Comparison of ENCODE assay signal across 17 mouse cellular contexts in the genomic region with DNA sequence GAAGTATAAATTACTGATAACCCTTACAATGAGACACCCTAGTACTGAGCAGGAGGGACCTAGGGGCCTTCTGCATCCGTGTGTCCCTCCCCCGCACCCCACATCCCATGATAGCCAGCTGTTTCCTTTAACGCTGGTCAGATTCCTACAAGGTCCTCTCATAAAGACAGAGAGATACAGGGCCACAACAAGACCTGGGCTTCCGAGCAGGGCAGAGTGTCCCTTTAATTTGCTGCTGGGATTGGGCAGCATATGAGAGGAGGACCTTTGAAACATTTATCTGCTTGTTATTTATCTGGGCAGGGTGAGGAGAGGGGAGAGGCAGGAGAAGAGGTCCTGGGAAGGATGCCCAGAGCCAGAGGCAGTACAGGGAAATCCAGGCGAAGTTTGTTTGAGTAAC. TPM values are rescaled to one million over a fixed set of nuclear protein-coding genes. Genes with fewer than 3 reads are reported as not detected.
A peak's percentile ranks its signal among the peaks of the same experiment; 100 is the strongest.
DNase-seq lines count a peak whose midpoint lies in the region; ATAC-seq lines count a peak whose summit lies in the region.
"Had no signal": no experiment of that assay in that cellular context is flagged by ENCODE, and none has a peak within 500 bp of the region (broad histone marks: within the 10 kb centered on the region; RNA-seq: fewer than 3 reads in every experiment).

No protein-coding gene starts in this region.

- H3K4me2 ChIP-seq in kidney, embryonic 15.5 days = no peak overlapping the region
- no peak overlapping the region for H3K4me2 ChIP-seq in forebrain, embryonic 14.5 days (ENCODE audit: low read length)
- H3K4me2 ChIP-seq: embryonic facial prominence, embryonic 13.5 days; liver, embryonic 15.5 days; midbrain, embryonic 15.5 days had no signal

- no peak for ATAC-seq in kidney, embryonic 15.5 days (replicated peaks; ENCODE audit: low FRiP score)
- ATAC-seq in forebrain, embryonic 14.5 days = no peak
- ATAC-seq: hindbrain, postnatal 0 days; midbrain, embryonic 15.5 days had no signal

- no peaks in the 10 kb centered on the region for H3K27me3 ChIP-seq in kidney, embryonic 15.5 days
- H3K27me3 ChIP-seq in forebrain, embryonic 14.5 days (replicated peaks; ENCODE audit: control insufficient read depth, insufficient read depth, low read length) = no peaks in the 10 kb centered on the region
- H3K27me3 ChIP-seq: embryonic facial prominence, embryonic 13.5 days; liver, embryonic 15.5 days; midbrain, embryonic 15.5 days had no signal

- WGBS in kidney, embryonic 15.5 days = 39% methylated on average over 5 of the region's 5 CpGs
- WGBS in forebrain, embryonic 14.5 days = 83% methylated on average over 5 of the region's 5 CpGs

- H3K27ac ChIP-seq in kidney, embryonic 15.5 days = no peak overlapping the region
- H3K27ac ChIP-seq in forebrain, embryonic 14.5 days (ENCODE audit: low read depth, low read length) = no peak overlapping the region
- H3K27ac ChIP-seq: embryonic facial prominence, embryonic 13.5 days; hindbrain, postnatal 0 days; limb, embryonic 10.5 days; liver, embryonic 15.5 days; midbrain, embryonic 15.5 days had no signal

- H3K4me1 ChIP-seq in kidney, embryonic 15.5 days = peaks cover 10% of the 10 kb centered on the region
- no peaks in the 10 kb centered on the region for H3K4me1 ChIP-seq in forebrain, embryonic 14.5 days (ENCODE audit: control insufficient read depth, insufficient read depth, low read length)
- H3K4me1 ChIP-seq: liver, embryonic 15.5 days; midbrain, embryonic 15.5 days had no signal

- intact Hi-C loops in heart, postnatal 14 days (cut with DNase I) = loop anchor here (5.0 kb wide), 1 partner anchor 40 kb away; no protein-coding TSS in a partner anchor
- intact Hi-C loops in left cerebral cortex, postnatal 14 days (cut with DNase I) = no loop called here

- peak; percentile 24 for DNase-seq in kidney, postnatal 14 days
- peak; percentile 85 for DNase-seq in adipocyte (ENCODE audit: low spot score)
- peak; percentile 61 for DNase-seq in heart, adult 8-10 months (ENCODE audit: low spot score)
- peak; percentile 40 to 52 for DNase-seq in heart, postnatal 14 days
- no peak for DNase-seq in forebrain, embryonic 14.5 days (ENCODE audit: low spot score)
- DNase-seq in left cerebral cortex, postnatal 14 days (ENCODE audit: low spot score in 2 of 2) = no peak
- DNase-seq in thymus, adult 18-20 months = no peak
- DNase-seq: adrenal gland, adult 8-10 months; cerebellum, adult 18-20 months; layer of hippocampus, postnatal 36 days; right cerebral cortex, postnatal 4 days had no signal

- no peaks in the 10 kb centered on the region for H3K9me3 ChIP-seq in kidney, embryonic 15.5 days (replicated peaks)
- H3K9me3 ChIP-seq in forebrain, embryonic 14.5 days (replicated peaks; ENCODE audit: control insufficient read depth, low read length) = no peaks in the 10 kb centered on the region
- H3K9me3 ChIP-seq: embryonic facial prominence, embryonic 13.5 days; limb, embryonic 10.5 days; liver, embryonic 15.5 days; midbrain, embryonic 15.5 days had no signal

- H3K36me3 ChIP-seq in kidney, embryonic 15.5 days = no peaks in the 10 kb centered on the region
- no peaks in the 10 kb centered on the region for H3K36me3 ChIP-seq in forebrain, embryonic 14.5 days (ENCODE audit: control insufficient read depth, insufficient read depth, low read length)
- H3K36me3 ChIP-seq: embryonic facial prominence, embryonic 13.5 days; limb, embryonic 10.5 days; liver, embryonic 15.5 days; midbrain, embryonic 15.5 days had no signal

- no peak overlapping the region for H3K4me3 ChIP-seq in kidney, embryonic 15.5 days (replicated peaks)
- H3K4me3 ChIP-seq in forebrain, embryonic 14.5 days (ENCODE audit: low read depth, low read length) = no peak overlapping the region
- H3K4me3 ChIP-seq: embryonic facial prominence, embryonic 13.5 days; limb, embryonic 10.5 days; liver, embryonic 15.5 days; midbrain, embryonic 15.5 days had no signal

- no peak overlapping the region for H3K9ac ChIP-seq in kidney, embryonic 15.5 days
- H3K9ac ChIP-seq in forebrain, embryonic 14.5 days (ENCODE audit: low read length) = no peak overlapping the region
- H3K9ac ChIP-seq: embryonic facial prominence, embryonic 13.5 days; liver, embryonic 15.5 days; midbrain, embryonic 15.5 days had no signal

RNA-seq across cellular contexts. Expression of a gene that starts 41.6 kb away (rescaled TPM):
- 8.4 and 9.5 TPM in 2 replicates for polyA plus RNA-seq in kidney, embryonic 15.5 days (2015; fragmentation: Nextera tagmentation; extraction: Ambion mirVana)
- total RNA-seq in heart, adult 8-10 months (2022) = 100 to 1,000 TPM; 241 to 287 (median 262) TPM
- total RNA-seq in heart, postnatal 14 days (2021) = 100 to 1,000 TPM; 259 to 278 TPM
- 6.1 and 6.4 TPM in 2 replicates for polyA plus RNA-seq in forebrain, embryonic 14.5 days (2014; fragmentation: Nextera tagmentation; extraction: Ambion mirVana)
- 10 to 100 TPM; 90.1 to 93.8 TPM for total RNA-seq in left cerebral cortex, postnatal 14 days (2021)

Comparison
In these comparisons a context has a peak if more than half of its experiments do, and no peak if none do; other contexts are left out.
1. DNase-seq: peak in kidney, postnatal 14 days (single experiment), adipocyte (single experiment), heart, adult 8-10 months (single experiment) and heart, postnatal 14 days (2 of 2); none in forebrain, embryonic 14.5 days (single experiment), left cerebral cortex, postnatal 14 days (0 of 2) and thymus, adult 18-20 months (0 of 2).